Mouse (Mus musculus) hindbrain, embryonic 16.5 days (tissue): ENCODE results near the gene Ppp3cb. TPM values are rescaled to one million over a fixed set of nuclear protein-coding genes. Genes with fewer than 3 reads are reported as not detected.
A peak's percentile ranks its signal among the peaks of the same experiment; 100 is the strongest.

Experiments used
- ATAC-seq: fragments of 200-750 bp; cut with Nextera tagmentation; 2 replicates; pipeline ENCODE4 v1.8.0; 2017; ENCODE audit warnings: moderate TSS enrichment, moderate library complexity
- H3K27ac ChIP-seq: fragments of 300-500 bp; sonication (generic); 2 replicates; pipeline ENCODE4 v1.5.1; 2014; ENCODE audit warnings: low read depth, mild to moderate bottlenecking, control low read depth, low read length, moderate library complexity
- H3K27me3 ChIP-seq: fragments of 300-500 bp; sonication (generic); replicated peaks from 2 replicates; pipeline ENCODE4 v1.6.1; 2014; ENCODE audit warnings: low read length; ENCODE audit not compliant: control insufficient read depth, insufficient read depth
- H3K36me3 ChIP-seq: fragments of 300-500 bp; sonication (generic); 2 replicates; pipeline ENCODE4 v1.6.1; 2014; ENCODE audit warnings: mild to moderate bottlenecking, low read length, moderate library complexity, mixed read lengths; ENCODE audit not compliant: control insufficient read depth, insufficient read depth
- H3K4me1 ChIP-seq: fragments of 300-500 bp; sonication (generic); 2 replicates; pipeline ENCODE4 v1.6.1; 2014; ENCODE audit warnings: low read depth, low read length; ENCODE audit not compliant: control insufficient read depth, insufficient read depth
- H3K4me2 ChIP-seq: fragments of 300-500 bp; sonication (generic); 2 replicates; pipeline ENCODE4 v1.6.1; 2014; ENCODE audit warnings: mild to moderate bottlenecking, low read length, control low read depth, moderate library complexity
- H3K4me3 ChIP-seq: fragments of 300-500 bp; sonication (generic); 2 replicates; pipeline ENCODE4 v1.5.1; 2014; ENCODE audit warnings: mild to moderate bottlenecking, low read length, control low read depth, moderate library complexity
- H3K9ac ChIP-seq: fragments of 300-500 bp; sonication (generic); 2 replicates; pipeline ENCODE4 v1.6.1; 2014; ENCODE audit warnings: low read depth, mild to moderate bottlenecking, control low read depth, low read length, moderate library complexity
- H3K9me3 ChIP-seq: fragments of 300-500 bp; sonication (generic); 2 replicates; pipeline ENCODE4 v1.6.1; 2014; ENCODE audit warnings: mild to moderate bottlenecking, low read length, moderate library complexity; ENCODE audit not compliant: control insufficient read depth
- WGBS: fragments of 180-500 bp; shearing (Covaris S2); extraction: QIAGEN DNeasy Blood & Tissue Kit; methylation state at CpG from one replicate; pipeline ENCODE4 v1.1.7; 2014; 5-methylcytosine and 5-hydroxymethylcytosine counted together
- polyA plus RNA-seq: library from polyadenylated mRNA; unstranded; fragments of >200 nt; fragmentation: Nextera tagmentation; extraction: Ambion mirVana; gene quantifications from 2 replicates; pipeline ENCODE4 v1.2.1, GENCODE M21; 2015

Ppp3cb gene
- polyA plus RNA-seq, 1 experiment from 2014 or later: 67.1 TPM

- WGBS: 93% methylated on average over 5 of the region's 5 CpGs
These were observed 60.3 kb downstream of the Ppp3cb start for GRCm38 (mm10) chr14:20486031-20486430.

GRCm38 (mm10) chr14:20482051-20482751 lies 64.2 kb downstream of the Ppp3cb start:
- Histone ChIP-seq H3K4me1 (no peaks in the 10 kb centered on the region), H3K4me3 (no peak overlapping the region), H3K9me3 (no peaks in the 10 kb centered on the region), H3K4me2 (no peak overlapping the region), H3K27me3 (no peaks in the 10 kb centered on the region), H3K27ac (no peak overlapping the region), H3K36me3 (0 out of 2 replicates have a peak, but pooled peaks cover 2% of the 10 kb centered on the region), H3K9ac (no peak overlapping the region)
- 91% methylated on average over 7 of the region's 7 CpGs for WGBS
- no peak for ATAC-seq

More at GRCm38 (mm10) chr14:20486031-20486430, 60.3 kb downstream of the Ppp3cb start:
- H3K36me3 ChIP-seq: 0 out of 2 replicates have a peak, but pooled peaks cover 2% of the 10 kb centered on the region
- no peaks in the 10 kb centered on the region for H3K27me3 ChIP-seq
- H3K4me1 ChIP-seq: no peaks in the 10 kb centered on the region
- H3K4me2 ChIP-seq: no peak overlapping the region
- no peak overlapping the region for H3K9ac ChIP-seq
- no peaks in the 10 kb centered on the region for H3K9me3 ChIP-seq
- ATAC-seq: no peak
- no peak overlapping the region for H3K4me3 ChIP-seq
- H3K27ac ChIP-seq: no peak overlapping the region

GRCm38 (mm10) chr14:20481211-20481610 lies 65.2 kb downstream of the Ppp3cb start:
- Histone ChIP-seq H3K4me1 (no peaks in the 10 kb centered on the region), H3K9me3 (no peaks in the 10 kb centered on the region), H3K4me2 (no peak overlapping the region), H3K27me3 (no peaks in the 10 kb centered on the region), H3K36me3 (no peaks in the 10 kb centered on the region), H3K27ac (no peak overlapping the region), H3K4me3 (no peak overlapping the region), H3K9ac (no peak overlapping the region)
- ATAC-seq: no peak
- whole genome bisulfite sequencing: 17% methylated on average over 5 of the region's 5 CpGs

- no peak overlapping the region for H3K27ac ChIP-seq
- 0 out of 2 replicates have a peak, but pooled peaks have one; percentile 13 for ATAC-seq
These were observed 66.2 kb downstream of the Ppp3cb start for GRCm38 (mm10) chr14:20480195-20480579.

GRCm38 (mm10) chr14:20479291-20480194 lies 66.8 kb downstream of the Ppp3cb start, which contains the start of gene Anxa7:
Anxa7 (minus strand) TSS chr14:20480133.
- Histone ChIP-seq H3K4me1 (no peaks in the 10 kb centered on the region), H3K4me2 (peak within 1 kb of the TSS; percentile 84), H3K4me3 (peak within 1 kb of the TSS; percentile 70), H3K27me3 (no peaks in the 10 kb centered on the region), H3K9me3 (no peaks in the 10 kb centered on the region), H3K9ac (peak within 1 kb of the TSS; percentile 76), H3K36me3 (no peaks in the 10 kb centered on the region), H3K27ac (peak within 1 kb of the TSS; percentile 49; the same call in 1 of the 2 replicates)
- 2% methylated on average over 46 of the region's 48 CpGs for WGBS
- peak; percentile 91 for ATAC-seq

More at GRCm38 (mm10) chr14:20480195-20480579, 66.2 kb downstream of the Ppp3cb start:
- no peaks in the 10 kb centered on the region for H3K36me3 ChIP-seq
- H3K27me3 ChIP-seq: no peaks in the 10 kb centered on the region
- WGBS: 62% methylated on average over 1 of the region's 1 CpGs
- H3K4me1 ChIP-seq: no peaks in the 10 kb centered on the region
- H3K9ac ChIP-seq: peak overlapping the region; percentile 76
- no peaks in the 10 kb centered on the region for H3K9me3 ChIP-seq
- peak overlapping the region; percentile 84 for H3K4me2 ChIP-seq
- H3K4me3 ChIP-seq: peak overlapping the region; percentile 70

GRCm38 (mm10) chr14:20478801-20479200 lies 67.6 kb downstream of the Ppp3cb start:
- ATAC-seq: no peak

GRCm38 (mm10) chr14:20478385-20478784 lies 68.0 kb downstream of the Ppp3cb start:
- H3K27ac ChIP-seq: no peak overlapping the region
- no peaks in the 10 kb centered on the region for H3K27me3 ChIP-seq
- no peaks in the 10 kb centered on the region for H3K36me3 ChIP-seq
- H3K9me3 ChIP-seq: no peaks in the 10 kb centered on the region
- 57% methylated on average over 3 of the region's 3 CpGs for WGBS
- no peak for ATAC-seq
- no peak overlapping the region for H3K4me2 ChIP-seq
- no peak overlapping the region for H3K4me3 ChIP-seq
- H3K4me1 ChIP-seq: no peaks in the 10 kb centered on the region
- H3K9ac ChIP-seq: no peak overlapping the region

More at GRCm38 (mm10) chr14:20478801-20479200, 67.6 kb downstream of the Ppp3cb start:
- no peaks in the 10 kb centered on the region for H3K9me3 ChIP-seq
- H3K4me3 ChIP-seq: peak overlapping the region; percentile 70
- no peaks in the 10 kb centered on the region for H3K4me1 ChIP-seq
- H3K9ac ChIP-seq: peak overlapping the region; percentile 76; the same call in 1 of the 2 replicates
- no peaks in the 10 kb centered on the region for H3K36me3 ChIP-seq
- H3K27me3 ChIP-seq: no peaks in the 10 kb centered on the region
- no peak overlapping the region for H3K27ac ChIP-seq
- H3K4me2 ChIP-seq: peak overlapping the region; percentile 84
- WGBS: 31% methylated on average over 7 of the region's 7 CpGs

- H3K9ac ChIP-seq: no peak overlapping the region
- no peaks in the 10 kb centered on the region for H3K27me3 ChIP-seq
- H3K9me3 ChIP-seq: no peaks in the 10 kb centered on the region
- H3K4me3 ChIP-seq: no peak overlapping the region
- 56% methylated on average over 4 of the region's 4 CpGs for WGBS
- no peak overlapping the region for H3K4me2 ChIP-seq
- no peak overlapping the region for H3K27ac ChIP-seq
- no peaks in the 10 kb centered on the region for H3K4me1 ChIP-seq
- no peak for ATAC-seq
- no peaks in the 10 kb centered on the region for H3K36me3 ChIP-seq
These were observed 68.9 kb downstream of the Ppp3cb start for GRCm38 (mm10) chr14:20477261-20478025.
